Mouse (Mus musculus): Measurements from ENCODE around the gene Rars2.

The Rars2 gene

GRCm38 (mm10) chr4:34640731-34641130 lies 26.0 kb downstream of the Rars2 start:
- DNase-seq (ENCODE audit: low spot score in 2 of 2): no peak

- no peak for DNase-seq (ENCODE audit: low spot score in 2 of 2)
Measured at GRCm38 (mm10) chr4:34644779-34645178, 30.0 kb downstream of the Rars2 start.

GRCm38 (mm10) chr4:34653179-34653578 lies 38.4 kb downstream of the Rars2 start:
- no peak for DNase-seq (ENCODE audit: low spot score in 2 of 2)

GRCm38 (mm10) chr4:34656101-34656500 lies 41.3 kb downstream of the Rars2 start:
- DNase-seq (ENCODE audit: low spot score in 2 of 2): no peak

DNA sequence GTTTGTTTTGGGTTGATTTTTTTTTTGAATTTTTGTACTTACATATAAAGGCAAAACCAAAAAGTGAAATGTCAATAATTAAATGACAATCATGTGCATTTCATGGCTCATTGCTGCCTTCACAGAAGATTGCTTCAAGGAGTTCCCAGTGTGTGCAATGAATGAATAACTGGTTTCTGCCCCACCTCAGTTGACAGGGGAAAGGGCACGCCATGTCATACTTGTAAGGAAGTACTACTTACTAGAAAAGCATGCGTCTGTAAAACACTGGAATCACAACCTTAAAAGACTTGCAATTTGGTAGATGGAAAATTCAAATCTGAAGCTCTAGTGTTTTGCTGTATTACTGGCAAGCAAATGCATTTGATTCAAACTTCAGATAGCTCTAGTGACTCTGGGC lies 44.3 kb downstream of the Rars2 start:
- DNase-seq (ENCODE audit: low spot score in 2 of 2): no peak

GRCm38 (mm10) chr4:34661514-34661913 lies 46.8 kb downstream of the Rars2 start:
- no peak for DNase-seq (ENCODE audit: low spot score in 2 of 2)

- no peak for DNase-seq (ENCODE audit: low spot score in 2 of 2)
Measured at GRCm38 (mm10) chr4:34661927-34662326, 47.2 kb downstream of the Rars2 start.

- no peak for DNase-seq (ENCODE audit: low spot score in 2 of 2)
Measured at GRCm38 (mm10) chr4:34667923-34668322, 53.2 kb downstream of the Rars2 start.

GRCm38 (mm10) chr4:34673721-34674120 lies 59.0 kb downstream of the Rars2 start:
- no peak for DNase-seq (ENCODE audit: low spot score in 2 of 2)

DNA sequence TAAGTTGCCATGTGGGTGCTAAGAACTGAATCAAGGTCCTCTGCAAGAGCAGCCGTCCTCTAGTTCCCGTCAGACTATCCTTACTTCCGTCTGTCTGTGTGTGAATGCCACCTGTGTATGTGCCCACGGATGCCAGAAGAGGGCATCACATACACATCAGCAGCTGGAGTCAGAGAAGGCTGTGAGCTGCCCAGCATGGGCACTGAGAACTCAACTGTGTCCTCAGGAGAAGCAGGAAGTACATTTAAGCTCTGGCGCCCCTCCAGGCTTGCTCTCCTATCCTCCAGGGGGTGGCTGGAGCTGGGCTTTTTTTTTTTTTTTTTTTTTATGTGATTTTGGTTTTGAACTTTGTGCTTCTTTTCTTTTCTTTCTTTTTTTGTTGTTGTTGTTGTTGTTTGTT lies 65.8 kb downstream of the Rars2 start:
- no peak for DNase-seq (ENCODE audit: low spot score in 2 of 2)

- peak; percentile 89 to 92 for DNase-seq (ENCODE audit: low spot score in 2 of 2)
Measured at GRCm38 (mm10) chr4:34686874-34687567, 72.3 kb downstream of the Rars2 start, which contains the start of gene Slc35a1. Slc35a1 (minus strand) TSS chr4:34687438.

GRCm38 (mm10) chr4:34688021-34688420 lies 73.3 kb downstream of the Rars2 start:
- DNase-seq (ENCODE audit: low spot score in 2 of 2): no peak

DNA sequence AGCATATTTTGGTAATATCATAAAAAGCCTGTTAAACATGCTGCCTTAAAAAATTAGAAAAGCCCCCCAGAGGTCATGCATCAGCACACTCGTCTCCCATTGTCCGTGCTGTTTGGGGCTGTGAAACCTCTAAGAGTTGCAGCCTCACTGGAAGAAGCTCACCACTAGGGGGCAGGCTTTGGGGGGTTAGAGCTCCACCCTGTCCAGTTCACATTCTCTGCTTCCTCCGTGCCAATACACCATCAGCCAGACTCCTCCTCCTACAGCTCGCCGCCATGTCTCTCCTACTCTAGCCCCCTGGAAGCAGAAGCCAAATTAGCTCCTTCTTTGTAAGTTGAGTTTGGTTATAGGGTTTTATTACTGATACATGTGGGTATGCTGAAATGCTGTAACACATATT lies 86.8 kb downstream of the Rars2 start:
- no peak for DNase-seq (ENCODE audit: low spot score in 2 of 2)

DNA sequence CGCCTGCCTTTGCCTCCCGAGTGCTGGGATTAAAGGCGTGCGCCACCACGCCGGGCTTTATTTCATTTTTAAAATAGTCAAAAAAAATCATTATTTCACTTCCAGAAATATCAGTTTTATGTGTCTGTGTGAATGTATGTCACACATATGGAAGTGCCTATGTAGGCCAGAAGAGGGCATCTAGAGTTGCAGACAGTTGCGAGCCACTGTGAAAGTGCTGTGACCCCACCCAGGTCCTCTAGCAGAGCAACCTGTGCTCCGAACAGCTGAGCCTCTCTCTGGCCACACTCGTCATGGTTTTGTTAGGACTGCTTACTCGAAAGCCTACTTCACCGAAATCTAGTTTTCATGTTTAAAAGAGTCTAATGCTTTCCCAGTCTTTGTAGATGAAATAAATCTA lies 87.5 kb downstream of the Rars2 start:
- DNase-seq (ENCODE audit: low spot score in 2 of 2): no peak

- DNase-seq (ENCODE audit: low spot score in 2 of 2): no peak
Measured at GRCm38 (mm10) chr4:34703029-34703428, 88.3 kb downstream of the Rars2 start.

DNA sequence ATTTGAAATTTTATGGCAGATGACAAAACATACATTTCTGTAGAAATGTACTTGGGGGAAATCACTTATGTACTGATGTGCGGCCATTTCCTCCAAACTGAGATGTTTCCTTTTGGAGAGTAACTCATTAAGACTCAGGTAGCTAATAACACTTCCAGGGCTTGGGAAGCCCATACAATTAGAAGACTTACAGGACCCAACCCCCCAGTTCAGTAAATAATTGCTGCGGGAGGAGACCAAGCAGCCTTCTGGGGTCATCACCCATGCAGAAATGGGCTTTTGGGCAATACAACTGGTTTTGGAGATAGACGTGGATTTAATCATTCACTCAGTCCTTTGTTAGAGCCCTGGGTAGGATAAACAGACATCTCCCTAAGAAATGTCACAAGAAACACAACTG lies 92.5 kb downstream of the Rars2 start:
- no peak for DNase-seq (ENCODE audit: low spot score in 2 of 2)

DNA sequence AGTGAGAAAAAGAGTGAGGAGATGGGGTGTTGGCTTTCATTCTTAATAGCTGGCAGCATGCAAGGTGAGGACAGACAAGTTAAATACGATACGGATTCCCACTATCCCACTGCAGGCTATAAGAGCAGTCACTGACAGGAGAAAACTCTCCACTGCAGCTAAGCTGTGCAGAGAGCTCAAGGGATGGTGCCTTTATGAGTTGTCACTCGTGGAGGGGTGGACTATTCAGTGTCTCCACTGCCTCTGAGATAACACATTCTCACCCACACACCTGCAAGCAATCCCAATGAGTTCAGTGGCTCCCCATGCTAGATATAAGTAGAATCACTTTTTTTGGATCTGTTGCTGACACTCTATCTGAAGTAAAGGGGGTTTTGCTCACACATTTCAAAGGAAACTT lies 93.4 kb downstream of the Rars2 start:
- no peak for DNase-seq (ENCODE audit: low spot score in 2 of 2)

Data from urinary bladder, postnatal 4 days (tissue).